Mouse (Mus musculus): ENCODE results near the gene Tmem219. TPM values are rescaled to one million over a fixed set of nuclear protein-coding genes. Genes with fewer than 3 reads are reported as not detected.
"Not testable (repeated sequence)": the region's sequence is repeated elsewhere in the genome, so short reads cannot be mapped to it uniquely, and the experiment has no call there.

Gene Tmem219
- total RNA-seq, 2 experiments from 2014 or later = 9.1 to 9.3 TPM

DNA sequence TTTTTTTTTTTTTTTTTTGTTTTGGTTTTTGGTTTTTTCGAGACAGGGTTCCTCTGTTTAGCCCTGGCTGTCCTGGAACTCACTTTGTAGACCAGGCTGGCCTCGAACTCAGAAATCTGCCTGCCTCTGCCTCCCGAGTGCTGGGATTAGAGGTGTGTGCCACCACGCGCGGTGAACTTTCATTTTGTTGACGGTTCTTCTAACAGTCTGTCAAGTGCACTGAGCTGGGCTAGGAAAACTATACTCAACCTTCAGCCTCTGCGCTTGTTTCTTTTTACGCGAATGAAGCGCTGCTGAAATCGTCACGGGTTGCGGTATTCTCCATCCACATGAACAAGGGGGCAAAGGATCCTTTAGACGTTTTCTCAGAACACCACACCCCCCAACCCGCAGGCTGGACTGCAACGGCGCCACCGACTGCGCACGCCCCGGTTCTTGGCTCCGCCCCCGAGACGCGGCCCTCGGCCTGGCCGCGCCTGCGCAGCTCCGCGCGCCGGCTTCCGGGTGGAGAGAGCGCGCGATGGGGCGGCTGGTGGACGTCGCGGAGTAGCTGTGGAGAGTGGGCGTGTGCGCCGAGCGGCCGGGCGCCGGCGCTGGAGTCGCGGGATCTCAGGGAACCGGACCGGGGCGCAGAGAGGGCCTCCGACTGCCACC is 5.8 kb upstream of the Tmem219 start, which contains the start of gene Kctd13:
Gene Kctd13, plus strand, starts transcription at position 496 of the 654 bp plus-strand sequence.
- peak; percentile 85 to 87 for DNase-seq
- intact Hi-C loops (cut with DNase I) = no loop called here

DNA sequence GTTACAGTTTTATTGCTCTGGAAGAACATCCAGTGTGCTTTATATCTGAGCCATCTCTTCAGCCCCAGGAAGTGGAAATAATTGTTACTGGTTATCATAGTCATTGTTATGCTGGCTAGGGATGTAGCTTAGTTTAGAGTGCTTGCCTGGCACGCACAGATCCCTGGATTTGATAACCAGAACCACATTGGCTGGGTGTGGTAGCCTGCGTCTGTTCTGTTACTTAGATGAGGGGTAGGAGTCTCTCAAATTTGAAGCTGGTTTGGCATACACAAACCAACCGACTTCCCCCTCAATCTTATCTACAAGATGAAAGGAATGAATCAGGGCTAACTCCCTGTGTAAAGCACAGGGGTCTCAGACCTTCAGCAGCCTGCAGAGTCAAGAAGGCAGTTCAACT is 3.6 kb upstream of the Tmem219 start:
- intact Hi-C loops (cut with DNase I) = no loop called here
- DNase-seq = no peak

DNA sequence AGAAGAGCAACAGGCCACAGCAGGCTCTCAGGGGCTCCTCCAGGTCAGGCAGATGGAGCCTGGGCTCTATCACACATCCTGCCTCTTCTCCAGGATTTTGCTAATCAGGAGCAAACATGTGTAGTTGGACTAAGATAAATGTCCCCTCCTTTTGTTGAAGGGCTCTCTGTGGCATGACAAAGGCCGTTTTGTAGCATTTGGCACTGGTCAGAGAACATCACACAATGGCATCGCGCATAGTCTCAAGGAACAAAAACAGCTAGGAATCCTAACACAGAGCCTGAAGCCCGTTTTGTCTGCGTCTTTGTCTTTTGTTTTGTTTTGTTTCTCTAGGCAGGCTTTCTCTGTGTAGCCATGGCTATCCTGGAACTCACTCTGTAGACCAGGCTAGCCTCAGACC is 1.3 kb upstream of the Tmem219 start:
- DNase-seq = no peak

DNA sequence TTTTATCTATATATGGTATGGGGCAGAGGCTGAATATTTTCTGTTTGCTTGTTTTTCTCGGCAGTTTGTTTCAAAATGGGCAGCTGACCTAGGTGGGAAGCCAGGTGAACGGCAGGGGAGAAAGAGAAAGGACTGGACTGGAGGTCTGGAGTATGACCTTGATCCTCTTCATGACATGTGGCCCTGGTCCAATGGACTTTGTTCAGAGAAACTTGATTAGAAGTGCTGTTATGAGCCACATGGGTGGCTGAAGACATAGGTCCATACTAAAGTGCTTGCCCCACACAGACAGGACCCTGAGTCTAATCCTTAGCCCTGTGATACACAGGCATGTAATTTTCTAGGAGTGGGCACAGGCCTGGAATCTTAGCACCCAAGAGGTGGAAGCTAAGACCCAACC is 1.2 kb downstream of the Tmem219 start:
- DNase-seq = no peak
- intact Hi-C loops (cut with DNase I) = no loop called here

More for the DNA sequence above, 1.3 kb upstream of the Tmem219 start:
- intact Hi-C loops (cut with DNase I) = no loop called here

DNA sequence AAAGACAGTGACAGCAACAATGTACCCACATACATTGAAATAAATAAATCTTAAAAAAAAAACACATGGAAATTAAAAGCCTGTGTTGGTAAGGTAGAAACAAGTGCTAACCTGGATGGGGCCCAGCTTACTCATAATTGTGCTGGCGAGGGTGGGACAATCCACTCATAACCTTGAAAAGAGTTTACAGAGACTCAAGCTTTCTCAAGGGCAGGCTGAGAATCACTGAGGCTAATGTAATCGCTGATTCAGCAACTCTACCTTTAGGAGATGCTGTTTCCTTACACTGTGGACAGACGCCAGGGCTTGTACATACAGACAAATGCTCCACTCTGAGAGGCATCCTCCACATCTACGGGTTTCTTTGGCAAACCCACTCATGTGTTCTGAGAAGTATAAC is 2.7 kb downstream of the Tmem219 start:
- intact Hi-C loops (cut with DNase I) = no loop called here

DNA sequence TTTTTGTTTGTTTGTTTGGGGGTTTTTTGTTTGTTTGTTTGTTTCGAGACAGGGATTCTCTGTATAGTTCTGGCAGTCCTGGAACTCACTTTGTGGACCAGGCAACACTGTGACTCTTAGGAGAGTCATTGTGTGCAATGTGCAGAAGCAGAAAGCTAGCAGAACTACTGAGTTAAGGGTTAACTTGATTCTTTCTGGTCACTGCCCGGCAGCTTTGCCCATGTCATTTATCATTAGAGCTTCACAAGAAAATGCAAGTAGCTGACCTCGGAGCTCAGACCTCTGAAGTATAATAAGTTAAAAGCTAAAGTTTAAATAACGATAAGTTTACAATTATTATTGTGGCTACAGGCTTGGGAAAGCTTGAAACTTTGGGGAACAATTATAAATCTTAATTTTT is 4.4 kb downstream of the Tmem219 start:
- DNase-seq; intact Hi-C loops (cut with DNase I): not testable (repeated sequence)

More for the DNA sequence above, 2.7 kb downstream of the Tmem219 start:
- no peak for DNase-seq

DNA sequence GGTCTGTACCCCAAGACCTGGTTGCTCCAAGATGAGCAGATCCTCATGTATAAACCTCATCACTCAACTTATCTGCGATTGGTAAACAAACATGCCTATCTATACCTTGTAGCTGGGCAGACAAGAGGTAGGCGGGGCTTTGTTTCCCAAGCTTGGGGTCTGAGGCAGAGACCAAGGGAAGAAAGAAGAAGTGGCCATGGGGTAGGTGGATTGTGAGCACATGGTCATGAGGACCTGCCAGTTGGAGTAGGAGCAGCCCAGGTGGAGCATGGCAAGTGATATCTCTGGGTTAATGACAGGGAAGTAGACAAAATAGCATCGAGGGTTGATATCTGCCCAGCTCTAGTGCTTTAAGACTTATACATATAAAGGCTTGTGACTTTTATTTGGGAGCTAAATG is 7.9 kb downstream of the Tmem219 start:
- DNase-seq = no peak
- intact Hi-C loops (cut with DNase I) = no loop called here

DNA sequence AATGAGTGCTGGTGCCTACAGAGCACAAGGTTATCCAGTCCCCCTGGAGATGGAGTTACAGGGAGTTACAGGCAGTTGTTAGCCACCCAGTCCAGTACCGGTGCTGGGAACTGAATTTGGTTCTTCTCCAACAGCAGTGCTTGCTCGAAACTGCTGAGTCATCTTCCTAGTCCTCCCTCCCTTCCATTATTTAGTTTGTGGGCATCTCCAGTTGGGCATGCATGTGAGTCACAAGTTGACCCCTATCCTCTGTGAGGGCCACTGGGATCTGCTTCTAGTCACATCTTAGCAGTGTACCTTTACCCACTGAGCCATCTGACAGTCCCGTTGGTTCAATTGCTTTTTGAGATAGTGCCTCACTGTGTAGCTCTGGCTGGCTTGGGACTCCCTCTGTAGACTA is 17.1 kb downstream of the Tmem219 start:
- intact Hi-C loops (cut with DNase I) = no loop called here
- no peak for DNase-seq

DNA sequence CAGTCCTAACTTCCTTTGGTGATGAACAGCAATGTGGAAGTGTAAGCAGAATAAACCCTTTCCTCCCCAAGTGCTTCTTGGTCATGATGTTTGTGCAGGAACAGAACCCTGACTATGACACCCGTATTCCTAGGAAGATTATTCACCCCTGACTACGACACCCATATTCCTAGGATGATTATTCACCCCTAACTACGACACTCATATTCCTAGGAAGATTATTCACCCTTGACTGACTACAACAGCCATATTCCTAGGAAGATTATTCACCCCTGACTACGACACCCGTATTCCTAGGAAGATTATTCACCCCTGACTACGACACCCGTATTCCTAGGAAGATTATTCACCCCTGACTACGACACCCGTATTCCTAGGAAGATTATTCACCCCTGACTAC is 22.9 kb downstream of the Tmem219 start:
- intact Hi-C loops (cut with DNase I); DNase-seq: not testable (repeated sequence)

DNA sequence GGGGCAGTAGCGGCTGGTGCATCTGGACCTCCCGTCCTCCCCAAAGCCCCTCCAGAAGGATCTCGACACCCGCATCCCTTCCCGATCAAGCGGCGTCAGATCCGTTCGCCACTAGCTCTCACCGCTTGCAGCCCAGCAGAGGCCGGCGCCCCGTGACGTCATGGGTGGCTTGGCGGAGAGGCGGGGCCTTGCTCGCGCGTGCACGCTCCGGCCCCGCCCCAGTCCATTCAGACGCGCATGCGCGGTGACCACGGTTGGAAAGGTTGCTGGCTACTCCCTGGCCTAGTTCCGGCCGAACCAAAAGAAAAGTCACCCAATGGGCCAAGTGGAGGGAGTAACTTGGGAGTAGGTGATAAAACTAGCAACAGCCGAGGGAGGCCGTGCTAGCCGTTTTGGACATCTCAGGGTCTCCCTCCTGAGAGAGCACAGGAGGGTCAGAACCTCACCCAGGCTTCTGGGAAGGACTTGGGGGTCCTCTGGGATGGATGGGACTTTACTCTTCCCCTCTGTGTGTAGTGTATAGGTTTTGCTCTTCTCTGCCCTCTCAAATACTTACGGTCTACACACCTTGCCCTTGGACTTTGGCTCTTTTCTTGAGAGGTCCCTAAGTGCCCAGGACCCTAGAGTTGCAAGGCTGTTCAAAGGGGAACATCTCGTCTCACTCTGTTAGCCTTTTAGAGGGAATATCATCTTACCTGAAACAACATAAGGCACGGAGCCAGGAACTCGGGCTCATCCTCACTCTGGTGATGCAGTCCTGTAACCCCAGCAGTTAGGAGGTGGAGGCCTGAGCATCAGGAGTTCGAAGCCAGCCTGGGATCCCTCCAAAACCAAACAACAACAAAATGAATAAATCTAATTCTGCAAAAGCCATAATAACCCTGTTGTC is 24.4 kb downstream of the Tmem219 start:
- intact Hi-C loops (cut with DNase I) = no loop called here
- DNase-seq = peak; percentile 96 to 99

DNA sequence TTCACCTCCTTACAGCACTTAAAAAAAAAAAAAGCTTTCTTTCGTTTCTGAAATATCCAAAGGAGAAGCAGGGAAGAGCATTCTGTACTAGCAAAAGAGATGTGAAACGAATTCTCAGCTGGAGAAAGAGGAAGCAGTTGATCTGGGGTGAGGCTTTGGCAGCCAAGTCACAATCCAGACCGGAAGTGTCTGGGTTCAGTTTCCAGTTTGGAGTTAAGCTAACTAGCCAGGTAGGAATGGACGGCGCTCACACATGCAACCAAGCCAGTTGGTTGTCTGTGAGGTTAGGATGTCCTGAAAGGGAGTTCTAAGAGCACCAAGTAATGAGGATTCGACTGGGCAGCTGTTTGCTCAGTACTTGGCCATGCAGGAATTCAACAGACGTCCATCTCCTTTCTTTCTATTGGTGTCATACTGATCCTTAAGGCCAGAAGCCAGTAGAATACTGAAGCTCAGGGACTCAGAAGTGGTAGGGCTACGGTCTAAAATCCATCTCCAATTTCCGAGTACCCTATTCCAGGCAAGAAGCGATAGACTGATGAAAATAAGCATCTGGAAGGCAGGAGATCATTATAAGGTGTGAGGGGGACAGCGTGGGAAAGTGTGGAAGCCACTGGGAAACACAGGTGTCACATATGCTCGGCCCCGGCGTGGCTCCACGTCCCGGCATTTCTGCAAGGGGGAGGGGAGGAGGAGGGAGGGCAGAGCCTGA is 25.2 kb downstream of the Tmem219 start:
- peak in 1 of 2 experiments; percentile 23 for DNase-seq
- intact Hi-C loops (cut with DNase I) = no loop called here

DNA sequence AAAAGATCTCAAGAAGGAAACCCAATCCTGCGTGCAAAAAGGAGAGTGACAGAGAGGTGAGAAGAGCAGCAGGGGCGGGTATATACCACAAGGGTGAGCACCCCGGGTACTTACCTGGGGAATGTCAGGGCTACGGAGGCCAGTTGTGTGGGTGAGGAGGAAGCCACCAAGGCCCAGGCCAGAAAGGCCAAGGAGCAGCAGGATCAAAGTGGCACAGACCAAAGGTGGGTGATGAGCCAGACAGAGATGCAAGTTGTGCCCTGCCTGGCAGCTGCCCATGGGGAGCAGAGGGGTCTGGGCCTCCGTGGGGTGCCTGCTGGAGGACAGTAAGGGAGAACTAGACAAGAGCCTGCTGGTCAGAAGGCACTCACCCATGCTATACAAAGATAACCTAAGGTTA is 25.8 kb downstream of the Tmem219 start:
- intact Hi-C loops (cut with DNase I) = no loop called here
- DNase-seq = no peak

DNA sequence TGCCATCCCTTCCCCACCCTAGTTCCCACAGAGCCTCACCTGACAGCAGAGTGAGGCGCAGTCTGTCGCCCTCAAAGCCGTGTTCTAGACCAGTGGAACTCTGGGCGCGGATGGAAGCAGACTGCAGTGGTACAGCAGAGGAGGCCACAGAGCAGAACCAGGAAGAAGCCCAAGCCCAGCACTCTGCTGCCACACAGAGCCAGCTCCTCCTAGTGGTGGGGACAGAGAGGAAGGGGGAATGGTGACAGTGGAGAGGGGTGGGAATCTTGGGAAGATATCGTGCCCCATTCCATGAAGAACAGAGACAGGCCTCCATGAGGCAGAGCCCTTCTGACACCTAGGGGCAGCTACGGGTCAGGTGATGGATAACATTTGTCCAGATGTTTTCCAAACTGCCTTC is 33.9 kb downstream of the Tmem219 start:
- intact Hi-C loops (cut with DNase I) = no loop called here
- DNase-seq = no peak

DNA sequence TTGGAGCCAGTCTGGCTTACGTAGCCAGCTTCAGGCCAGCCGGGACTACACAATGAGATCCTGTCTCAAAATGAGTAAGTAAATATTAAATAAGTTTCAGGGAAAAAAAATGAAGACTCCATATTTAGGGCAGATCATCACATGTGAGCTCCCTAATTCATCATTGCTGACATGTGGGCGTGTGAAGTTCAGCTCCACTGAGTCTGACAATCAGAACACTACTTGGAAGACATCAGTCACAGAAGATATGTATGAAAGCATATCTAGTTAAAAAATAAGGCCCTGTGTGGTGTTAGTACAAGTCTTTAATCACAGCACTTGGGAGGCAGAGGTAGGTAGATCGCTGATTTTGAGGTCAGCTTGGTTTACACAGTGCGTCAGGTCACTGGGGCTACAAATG is 35.4 kb downstream of the Tmem219 start:
- no peak for DNase-seq
- intact Hi-C loops (cut with DNase I) = no loop called here

DNA sequence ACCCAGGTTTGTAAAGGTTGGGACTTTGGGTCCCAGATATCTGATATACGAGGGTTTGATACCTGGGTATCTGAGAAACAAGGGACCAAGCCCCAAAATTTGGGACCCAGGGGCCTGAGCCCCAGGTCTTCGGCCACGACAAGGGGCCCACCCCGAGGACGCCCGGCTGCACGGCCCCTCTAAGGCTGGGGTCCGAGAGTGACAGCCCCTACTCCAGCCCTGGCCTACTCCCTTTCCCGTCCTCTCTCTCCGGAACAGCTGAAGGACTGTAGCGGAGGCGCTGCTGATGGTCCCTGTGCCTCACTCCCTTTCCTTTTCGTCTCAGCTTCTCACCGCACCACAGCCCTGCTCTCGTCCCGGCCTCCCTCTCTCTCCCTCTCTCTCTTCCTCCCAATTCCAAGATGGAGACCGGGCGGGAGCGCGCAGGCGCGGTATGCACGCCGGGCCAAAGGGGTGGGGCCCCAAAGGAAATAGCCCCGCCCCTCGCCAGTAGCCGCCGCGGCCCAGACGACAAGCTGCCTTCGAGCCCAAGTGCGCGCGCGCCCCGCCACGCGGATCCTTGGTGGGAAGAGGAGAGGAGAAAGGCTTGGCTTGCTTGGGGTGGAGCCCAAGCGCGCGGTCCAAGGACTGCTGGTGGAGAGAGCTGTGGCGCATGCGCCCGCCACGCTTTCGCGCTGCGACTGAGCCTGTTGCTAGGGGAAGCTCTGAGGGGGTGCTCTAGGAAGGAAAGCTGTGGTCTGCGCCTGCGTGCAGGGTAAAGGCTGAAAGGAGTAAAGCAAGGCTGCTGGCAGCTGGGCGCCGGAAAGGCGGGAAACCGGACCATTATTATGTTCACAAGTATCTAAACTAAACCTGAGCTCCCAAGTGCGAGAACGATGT is 38.2 kb downstream of the Tmem219 start, which contains the start of gene Taok2:
Gene Taok2, minus strand, starts transcription at position 418 of the 879 bp plus-strand sequence.
- peak; percentile 95 to 97 for DNase-seq
- intact Hi-C loops (cut with DNase I) = loop anchor here (2.0 kb wide), 1 partner anchor 22 kb away; the partner anchor contains the start of gene Ino80e

DNA sequence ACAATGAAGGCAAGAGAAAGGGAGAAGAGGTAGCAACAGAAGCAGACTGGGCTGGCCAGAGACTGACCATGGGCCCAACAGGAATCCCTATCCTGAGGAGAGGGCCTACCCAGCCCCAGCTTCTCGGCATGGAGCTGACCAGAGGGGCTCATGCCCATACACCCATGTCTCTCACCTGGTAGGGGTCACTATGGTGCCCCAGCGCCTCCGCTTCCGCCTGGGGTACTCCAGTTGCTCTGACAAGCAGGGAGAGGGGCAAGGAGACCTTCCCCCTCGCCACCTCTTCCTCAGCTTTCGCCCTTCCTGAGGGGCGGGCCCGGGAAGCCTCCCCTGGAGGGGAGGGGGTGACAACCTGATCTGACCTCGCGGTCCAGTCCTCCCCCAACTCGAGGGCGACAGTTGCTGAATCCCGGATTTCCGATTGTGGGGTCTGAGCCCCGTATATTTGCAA is 39.0 kb downstream of the Tmem219 start:
- DNase-seq = no peak
- intact Hi-C loops (cut with DNase I) = loop anchor here (2.0 kb wide), 1 partner anchor 21 kb away; the partner anchor contains the start of gene Ino80e

DNA sequence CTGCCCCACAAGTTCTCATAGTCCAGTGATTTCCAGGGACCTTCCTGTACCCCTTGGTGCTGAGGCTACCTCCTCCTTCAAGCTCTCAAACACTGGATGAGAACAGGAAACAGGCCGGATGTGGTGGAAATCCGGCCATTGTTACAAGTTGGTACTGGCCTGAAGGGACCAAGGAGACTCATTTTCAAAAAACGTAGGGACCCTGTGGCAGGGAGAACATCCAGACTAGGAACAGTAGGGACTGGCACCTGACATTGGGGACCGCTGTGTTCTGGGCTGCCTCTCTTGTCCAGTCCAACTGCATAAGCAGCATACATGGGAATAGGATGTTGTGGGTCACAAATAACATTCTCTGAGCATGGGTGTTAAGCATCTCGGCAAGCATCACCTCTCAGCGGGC is 41.7 kb downstream of the Tmem219 start:
- no peak for DNase-seq
- intact Hi-C loops (cut with DNase I) = no loop called here

DNA sequence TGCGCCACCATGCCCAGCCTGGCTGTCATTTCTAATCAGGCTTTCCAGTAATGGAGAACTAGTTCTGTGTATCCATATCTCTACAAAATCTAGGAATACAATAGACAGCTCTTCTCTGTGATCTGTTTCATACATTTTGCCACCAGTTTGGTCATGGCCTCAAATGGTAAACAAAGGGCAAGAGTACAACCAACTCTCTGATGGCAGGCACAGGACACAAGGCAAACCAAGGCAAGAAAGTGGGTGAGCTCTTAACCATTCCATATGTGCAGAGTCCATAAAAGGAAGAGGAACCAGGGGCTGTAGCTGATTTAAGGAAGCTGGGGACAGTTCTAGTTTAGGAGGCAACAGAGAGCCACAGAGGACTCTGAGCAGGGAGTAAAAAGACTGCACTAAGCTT is 45.5 kb downstream of the Tmem219 start:
- DNase-seq = no peak
- intact Hi-C loops (cut with DNase I) = no loop called here

DNA sequence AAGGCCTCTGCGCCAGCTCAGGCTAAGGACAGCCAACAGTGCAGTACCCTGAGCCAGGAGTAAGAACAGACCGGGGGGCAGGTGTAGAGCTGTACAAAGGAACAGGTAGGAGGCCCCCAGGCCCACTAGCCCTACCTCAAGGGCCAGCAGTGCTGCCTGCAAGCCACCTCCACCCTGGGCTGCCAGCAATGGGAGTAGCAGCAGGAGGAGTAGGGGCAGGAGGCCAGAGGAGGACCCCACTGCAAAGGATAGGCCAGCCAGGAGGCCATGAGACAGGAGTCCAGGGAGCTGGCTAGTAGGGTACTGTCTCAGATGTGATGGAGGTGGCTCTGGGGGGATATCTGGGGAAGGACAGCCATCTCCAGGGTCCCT is 52.2 kb downstream of the Tmem219 start:
- intact Hi-C loops (cut with DNase I) = no loop called here
- no peak for DNase-seq

All from gastrocnemius, postnatal 36 days (tissue).